Mouse (Mus musculus): Measurements from ENCODE around the gene Bag6. TPM values are rescaled to one million over a fixed set of nuclear protein-coding genes. Genes with fewer than 3 reads are reported as not detected.

Gene Bag6
- 87.9 and 91.7 TPM in 2 replicates for total RNA-seq (2015)
- 72.4 and 90.5 TPM in 2 replicates for total RNA-seq (2017)

DNA sequence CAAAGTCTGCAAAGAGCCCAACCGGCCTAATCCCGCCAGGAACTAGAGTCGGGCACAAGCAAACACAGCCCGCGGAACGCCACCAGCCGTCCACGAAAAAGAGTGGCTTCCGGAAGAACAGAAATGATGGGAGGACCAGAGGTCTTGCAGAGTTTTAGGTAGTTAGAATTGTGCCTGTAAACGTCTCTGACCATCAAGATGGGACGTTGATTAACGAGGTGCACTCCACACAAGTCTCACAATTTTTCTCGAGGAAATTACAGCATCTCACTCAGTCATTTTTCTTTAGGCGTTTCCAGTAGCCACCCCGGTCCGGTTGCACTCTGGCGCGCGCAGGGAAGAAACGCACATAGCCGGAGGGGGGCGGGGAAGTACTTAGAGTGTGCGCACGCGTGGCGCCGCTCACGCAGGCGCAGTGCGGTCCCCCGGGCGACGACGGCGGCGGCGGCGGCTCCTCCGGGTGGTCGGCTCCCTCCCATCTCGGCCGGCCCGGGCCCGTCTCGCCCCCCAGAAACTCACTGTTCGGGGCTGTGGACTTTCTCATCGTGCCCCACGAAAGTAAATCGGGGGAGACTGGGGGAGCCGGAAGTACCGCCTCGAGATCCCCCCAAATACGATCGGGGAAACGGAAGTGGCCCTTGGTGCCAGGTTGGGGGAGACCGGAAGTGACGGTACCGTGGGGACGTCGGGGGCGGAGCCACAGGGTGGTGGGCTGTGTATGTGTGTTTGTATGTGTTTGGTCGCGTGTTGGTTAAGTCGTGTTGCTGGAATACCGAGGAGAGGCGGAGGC lies at the start of gene Bag6:
Bag6 (plus strand) TSS at position 378 of the 790 bp plus-strand sequence.
- ATAC-seq (ENCODE audit: poor library complexity, severe bottlenecking) = peak; percentile 88

DNA sequence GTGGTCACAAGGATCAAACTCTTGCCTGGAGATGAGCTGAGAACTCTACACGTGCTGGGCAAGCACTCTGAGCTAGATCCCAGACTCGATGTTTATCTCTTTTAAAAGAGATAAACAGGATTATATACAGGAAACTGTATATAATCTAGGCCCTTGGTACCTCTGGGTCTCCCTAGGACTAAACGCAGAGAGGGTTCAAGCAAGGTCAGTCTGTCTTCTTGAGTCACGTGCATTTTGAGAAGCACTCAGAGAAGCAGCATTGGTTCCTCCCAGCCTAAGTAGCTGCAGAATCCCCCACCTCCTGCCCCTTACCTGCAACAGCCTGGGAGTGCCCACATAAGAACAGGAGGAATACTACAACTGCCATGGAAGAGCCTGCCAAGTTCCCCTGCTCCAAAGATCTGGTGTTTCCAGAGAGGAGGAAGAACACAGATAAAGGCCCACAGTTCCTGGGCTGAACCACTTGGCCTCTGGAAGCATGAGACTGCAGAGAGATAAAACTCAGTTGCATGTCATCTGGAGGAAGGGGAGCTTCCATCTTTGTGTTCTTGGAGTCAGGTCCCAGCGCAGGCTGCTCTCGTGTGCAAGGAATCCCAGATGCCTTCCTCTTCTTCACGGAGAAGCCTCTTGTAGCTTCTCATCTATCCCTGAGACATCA lies 49.6 kb upstream of the Bag6 start, which contains the start of gene Ly6g6f:
Ly6g6f (minus strand) TSS at position 403 of the 658 bp plus-strand sequence.
- ATAC-seq (ENCODE audit: poor library complexity, severe bottlenecking) = no peak

DNA sequence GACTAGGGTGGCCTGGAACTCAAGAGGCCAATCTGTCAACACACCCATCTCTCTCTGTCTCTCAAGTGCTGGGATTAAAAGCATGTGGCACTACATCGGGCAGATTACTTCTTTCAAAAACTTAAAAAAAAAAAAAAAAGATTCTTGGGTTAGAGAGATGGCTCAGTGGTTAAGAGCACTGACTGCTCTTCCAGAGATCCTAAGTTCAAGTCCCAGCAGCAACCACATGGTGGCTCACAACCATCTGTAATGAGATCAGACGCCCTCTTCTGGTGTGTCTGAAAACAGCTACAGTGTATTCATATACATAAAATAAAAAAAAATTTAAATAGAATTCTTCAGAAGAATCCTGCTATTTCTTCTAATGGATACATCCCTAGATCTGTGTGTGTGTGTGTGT lies 46.8 kb upstream of the Bag6 start:
- no peak for ATAC-seq (ENCODE audit: poor library complexity, severe bottlenecking)

DNA sequence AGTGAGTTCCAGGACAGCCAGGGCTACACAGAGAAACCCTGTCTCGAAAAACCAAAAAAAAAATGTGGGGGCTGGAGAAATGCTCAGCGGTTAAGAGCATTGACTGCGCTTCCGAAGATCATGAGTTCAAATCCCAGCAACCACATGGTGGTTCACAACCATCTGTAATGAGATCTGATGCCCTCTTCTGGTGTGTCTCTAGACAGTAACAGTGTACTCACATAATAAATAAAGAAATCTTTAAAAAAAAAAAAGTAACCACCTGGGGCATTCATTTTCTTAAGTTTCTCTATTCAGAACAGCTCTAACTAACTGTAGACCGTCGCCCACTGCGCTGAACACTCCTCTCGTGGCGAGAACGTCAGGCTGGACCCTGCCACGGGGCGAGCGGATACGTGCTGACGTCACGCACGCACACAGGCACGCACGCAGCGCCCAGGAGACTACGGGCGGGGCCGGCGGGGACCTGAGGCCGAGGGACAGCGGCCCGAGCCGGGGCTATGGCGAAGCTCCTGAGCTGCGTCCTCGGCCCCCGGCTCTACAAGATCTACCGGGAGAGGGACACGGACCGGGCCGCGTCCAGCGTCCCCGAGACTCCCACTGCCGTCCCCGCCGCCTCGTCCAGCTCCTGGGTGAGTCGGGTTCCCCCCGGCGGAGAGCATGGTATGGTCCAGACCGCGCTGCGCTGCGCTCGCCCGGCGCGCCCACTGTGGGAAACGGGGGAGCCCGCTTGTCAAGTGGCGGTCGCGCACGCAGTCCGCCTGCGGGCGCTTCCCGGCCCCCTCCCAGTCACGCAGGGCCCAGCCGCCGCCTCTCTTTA lies 45.9 kb upstream of the Bag6 start, which contains the start of gene Abhd16a:
Abhd16a (plus strand) TSS at position 439 of the 820 bp plus-strand sequence.
- ATAC-seq (ENCODE audit: poor library complexity, severe bottlenecking) = peak; percentile 99

GRCm38 (mm10) chr17:35090166-35090932 lies 44.6 kb upstream of the Bag6 start:
- no peak for ATAC-seq (ENCODE audit: poor library complexity, severe bottlenecking)

DNA sequence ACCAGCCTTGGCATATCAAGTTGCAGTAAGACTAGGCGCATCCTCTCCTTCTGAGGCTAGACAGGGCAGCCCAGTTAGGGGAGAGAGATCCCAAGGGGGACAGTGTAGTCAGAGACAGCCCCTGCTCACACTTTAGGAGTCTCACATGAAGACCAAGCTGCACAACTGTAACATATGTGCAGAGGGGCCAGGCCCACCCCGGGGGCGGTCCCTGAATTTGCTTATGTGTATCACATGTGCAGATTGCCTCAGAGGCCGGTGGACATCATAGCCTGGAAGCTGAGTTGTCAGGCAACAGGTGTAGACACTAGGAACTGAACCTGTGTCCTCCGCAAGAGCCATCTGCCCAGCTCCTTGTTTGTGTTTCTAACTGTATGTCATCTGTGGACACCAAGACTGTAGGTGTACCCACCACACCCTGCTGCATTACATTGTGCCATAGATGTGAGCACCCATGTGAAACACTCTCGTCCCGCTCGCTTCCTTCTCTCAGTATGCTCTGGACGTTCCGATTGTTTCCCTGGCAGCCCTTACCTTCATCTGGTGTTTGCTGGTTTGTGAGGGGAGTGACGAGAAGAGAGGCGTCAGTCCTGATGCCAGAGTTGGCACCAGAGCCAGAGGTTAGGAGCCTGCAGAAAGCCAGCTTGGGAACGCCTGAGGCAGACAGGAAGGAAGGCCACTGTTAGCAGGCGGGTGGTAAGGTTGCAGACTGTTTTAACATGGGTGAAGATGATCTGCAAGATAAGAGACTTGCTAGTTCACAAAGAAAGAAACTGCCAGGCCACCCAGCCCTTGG lies 42.4 kb upstream of the Bag6 start:
- no peak for ATAC-seq (ENCODE audit: poor library complexity, severe bottlenecking)

DNA sequence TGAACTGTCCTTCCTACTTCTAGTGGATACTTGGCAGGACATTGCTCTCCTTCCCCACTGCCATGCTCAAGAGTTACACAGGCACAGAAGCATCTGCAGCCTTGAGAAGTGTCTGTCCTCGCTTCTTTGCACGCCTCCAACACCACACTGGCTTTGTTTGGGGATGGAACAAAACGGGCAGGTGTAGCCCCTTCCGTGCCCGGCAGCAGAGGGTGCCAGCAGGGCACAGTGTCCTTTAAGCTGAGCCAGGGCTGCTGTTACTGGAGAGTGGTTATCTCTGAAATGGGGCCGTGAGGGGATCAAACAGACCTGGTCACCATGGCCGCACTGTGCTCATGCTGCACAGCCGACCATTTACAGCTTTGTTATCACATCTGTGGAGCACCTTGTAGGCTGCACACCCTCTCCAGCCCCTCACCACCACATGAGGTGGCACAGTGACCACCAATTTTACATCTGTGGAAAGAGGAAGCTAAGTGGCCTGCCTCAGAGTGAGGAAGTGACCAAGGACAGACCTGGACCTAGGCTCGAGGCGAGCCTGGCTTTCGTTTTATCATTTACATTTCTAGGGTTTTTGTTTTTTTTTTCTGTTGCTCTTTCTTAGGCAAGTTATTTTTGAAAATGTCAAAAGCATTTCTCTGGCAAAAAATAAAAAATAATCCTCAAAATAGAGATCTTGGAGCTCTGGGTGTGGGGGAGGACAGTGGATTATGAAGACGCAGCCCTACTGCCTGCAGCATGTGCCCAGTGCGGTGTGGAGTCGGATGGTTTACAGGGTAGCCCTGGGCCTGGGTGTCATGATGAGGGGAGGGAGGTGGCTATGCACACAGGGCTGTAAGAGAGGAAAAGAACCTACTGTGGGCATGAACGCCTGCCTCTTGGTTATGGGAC lies 40.3 kb upstream of the Bag6 start:
- peak; percentile 82 for ATAC-seq (ENCODE audit: poor library complexity, severe bottlenecking)

DNA sequence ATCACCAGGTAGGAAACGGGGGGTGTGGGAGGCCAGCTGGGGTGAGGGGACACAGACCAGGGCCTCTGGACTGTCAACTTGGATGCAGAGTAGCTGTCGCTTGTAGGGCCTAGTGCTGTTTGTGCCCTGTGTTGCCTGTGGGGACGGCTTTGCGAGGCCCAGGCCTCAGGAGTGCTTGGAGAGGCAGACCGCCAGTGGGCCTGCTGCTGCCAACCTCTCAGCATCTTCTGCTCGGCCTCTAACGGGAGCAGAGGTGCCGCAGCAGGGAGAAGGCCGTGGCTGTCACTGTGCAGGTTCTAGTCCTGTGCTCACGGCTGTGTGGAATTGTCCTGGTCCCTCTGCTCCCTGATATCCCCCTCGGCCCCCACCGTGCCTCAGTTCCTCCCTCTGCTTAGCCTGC lies 38.4 kb upstream of the Bag6 start:
- ATAC-seq (ENCODE audit: poor library complexity, severe bottlenecking) = no peak

GRCm38 (mm10) chr17:35097164-35097655 lies 37.8 kb upstream of the Bag6 start:
- ATAC-seq (ENCODE audit: poor library complexity, severe bottlenecking) = no peak

DNA sequence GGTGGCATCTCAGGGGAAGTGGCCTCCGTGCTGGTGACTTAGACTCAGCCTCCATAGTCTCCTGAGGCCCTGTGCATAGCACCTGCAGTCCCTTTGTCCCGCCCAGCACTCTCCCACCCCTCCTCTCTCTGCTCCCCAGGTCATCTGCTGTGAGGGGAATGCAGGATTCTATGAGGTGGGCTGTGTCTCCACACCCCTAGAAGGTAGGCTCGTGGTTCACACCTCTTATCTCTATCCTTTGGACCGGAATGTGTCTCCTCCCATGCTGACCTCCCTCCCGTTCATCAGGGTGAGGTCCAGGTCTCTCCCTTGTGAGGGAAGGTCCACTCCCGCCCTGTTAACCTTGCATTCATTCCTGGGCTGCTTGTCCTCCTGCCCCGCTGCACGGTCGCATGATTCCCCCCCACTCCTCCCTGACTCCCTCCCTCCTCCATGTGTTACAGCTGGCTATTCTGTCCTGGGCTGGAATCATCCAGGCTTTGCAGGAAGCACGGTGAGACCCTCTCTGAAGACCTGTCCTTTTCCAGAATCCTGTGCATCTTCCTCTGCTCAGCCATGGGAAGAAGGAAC lies 34.7 kb upstream of the Bag6 start:
- no peak for ATAC-seq (ENCODE audit: poor library complexity, severe bottlenecking)

DNA sequence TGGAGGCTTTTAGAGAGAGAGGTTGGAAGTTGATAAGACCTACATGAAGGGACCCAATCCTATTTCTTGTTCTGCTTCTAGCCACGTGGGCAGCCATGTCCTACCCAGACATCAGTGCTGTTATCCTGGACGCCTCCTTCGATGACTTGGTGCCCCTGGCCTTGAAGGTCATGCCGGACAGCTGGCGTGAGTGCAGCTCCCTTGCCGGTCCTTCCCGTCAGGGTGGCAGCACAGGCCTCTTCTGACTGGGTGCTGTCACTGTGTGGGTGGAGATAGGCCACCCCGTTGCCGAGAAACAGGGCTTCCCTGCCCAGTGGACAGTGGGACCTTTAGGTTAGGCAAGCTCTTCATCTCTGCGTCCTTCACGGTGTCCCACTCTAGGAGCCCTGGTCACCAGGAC lies 33.8 kb upstream of the Bag6 start:
- no peak for ATAC-seq (ENCODE audit: poor library complexity, severe bottlenecking)

- ATAC-seq (ENCODE audit: poor library complexity, severe bottlenecking) = no peak
Observed at GRCm38 (mm10) chr17:35102299-35102698, 32.7 kb upstream of the Bag6 start.

DNA sequence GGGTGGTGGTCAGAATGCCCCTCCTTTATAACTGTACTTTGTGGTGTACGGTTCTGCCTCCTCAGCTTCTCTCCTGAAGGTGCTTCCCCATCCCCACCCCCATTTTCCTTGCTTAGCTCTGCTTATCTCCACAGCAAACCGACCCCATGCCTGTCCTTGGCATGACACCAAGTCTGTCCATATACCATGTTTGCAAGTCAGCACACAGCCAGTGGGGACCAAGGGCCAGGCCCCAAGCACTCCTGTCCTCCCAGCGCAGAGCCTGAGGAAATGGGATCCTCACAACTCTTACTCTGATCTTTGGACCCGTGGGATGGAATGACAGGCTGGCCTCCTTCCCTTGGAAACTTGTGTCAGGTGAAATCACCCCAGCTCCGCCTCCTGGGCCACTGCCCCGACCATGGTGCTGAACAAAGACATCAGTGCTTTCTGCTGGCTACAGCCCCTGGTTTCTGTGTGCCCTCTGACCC lies 31.7 kb upstream of the Bag6 start:
- no peak for ATAC-seq (ENCODE audit: poor library complexity, severe bottlenecking)

- ATAC-seq (ENCODE audit: poor library complexity, severe bottlenecking) = no peak
Observed at GRCm38 (mm10) chr17:35104079-35104478, 30.9 kb upstream of the Bag6 start.

DNA sequence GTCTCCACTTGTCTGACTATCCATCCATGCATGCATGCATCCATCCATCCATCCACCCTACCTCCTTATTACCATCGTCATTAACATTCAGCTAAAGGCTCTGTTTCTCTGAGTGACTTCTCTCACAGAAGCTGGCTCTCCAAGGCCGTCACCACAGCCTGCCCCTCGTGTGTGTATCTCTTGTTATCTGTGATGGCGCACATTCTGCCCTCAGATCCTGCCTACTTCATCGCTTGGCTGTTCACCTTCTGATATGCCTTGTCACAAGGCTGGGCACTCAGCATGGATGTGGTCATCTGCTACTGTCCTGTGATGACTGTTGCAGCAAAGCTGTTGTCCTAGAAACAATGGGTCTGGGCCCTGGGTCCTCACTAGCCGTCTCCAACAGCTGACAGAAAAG lies 30.2 kb upstream of the Bag6 start:
- ATAC-seq (ENCODE audit: poor library complexity, severe bottlenecking) = 0 out of 2 replicates have a peak, but pooled peaks have one; percentile 24

DNA sequence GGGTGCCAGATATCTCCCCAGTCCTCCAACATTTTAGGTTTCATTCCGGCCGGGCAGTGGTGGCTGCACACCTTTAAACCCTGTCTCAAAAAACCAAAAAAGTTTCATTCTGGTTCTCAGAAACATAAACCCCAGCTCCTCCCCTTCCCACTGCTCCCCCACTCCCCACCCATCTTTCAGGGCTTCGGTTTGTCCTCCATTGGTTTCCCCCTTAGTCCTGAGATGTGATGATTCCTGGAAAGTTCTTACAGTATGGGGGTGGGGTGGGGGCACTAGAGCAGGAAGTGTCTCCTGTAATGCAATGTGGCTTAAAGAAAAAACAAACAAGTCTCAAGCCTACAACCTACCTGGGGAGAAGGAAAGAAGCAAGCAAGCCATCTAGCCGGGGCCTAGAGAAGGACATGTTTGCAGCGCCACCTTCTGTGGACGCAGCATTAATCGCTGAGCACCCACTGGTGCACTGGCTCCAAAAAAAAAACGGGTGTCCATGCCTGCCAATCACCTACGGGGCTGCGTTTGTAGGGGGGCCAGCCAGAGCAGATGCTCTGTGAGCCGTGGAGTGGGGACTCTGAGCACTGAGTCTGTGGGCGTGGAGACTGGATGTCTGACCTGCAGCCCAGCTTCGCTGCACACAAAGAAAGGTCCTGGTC lies 29.1 kb upstream of the Bag6 start:
- ATAC-seq (ENCODE audit: poor library complexity, severe bottlenecking) = peak; percentile 49; the same call in 1 of the 2 replicates

- ATAC-seq (ENCODE audit: poor library complexity, severe bottlenecking) = no peak
Observed at GRCm38 (mm10) chr17:35106522-35106921, 28.5 kb upstream of the Bag6 start.
